Mouse (Mus musculus) spleen, adult 12 weeks (tissue): ENCODE results near the gene Hist1h2bj.
A peak's percentile ranks its signal among the peaks of the same experiment; 100 is the strongest.

Source experiments
- DNase-seq: peaks from one replicate; pipeline ENCODE4 v3.0.0; 2022; ENCODE audit warnings: low spot score

Gene Hist1h2bj

GRCm38 (mm10) chr13:22015479-22016450, 27.2 kb upstream of the Hist1h2bj start:
- DNase-seq = peak; percentile 82

DNA sequence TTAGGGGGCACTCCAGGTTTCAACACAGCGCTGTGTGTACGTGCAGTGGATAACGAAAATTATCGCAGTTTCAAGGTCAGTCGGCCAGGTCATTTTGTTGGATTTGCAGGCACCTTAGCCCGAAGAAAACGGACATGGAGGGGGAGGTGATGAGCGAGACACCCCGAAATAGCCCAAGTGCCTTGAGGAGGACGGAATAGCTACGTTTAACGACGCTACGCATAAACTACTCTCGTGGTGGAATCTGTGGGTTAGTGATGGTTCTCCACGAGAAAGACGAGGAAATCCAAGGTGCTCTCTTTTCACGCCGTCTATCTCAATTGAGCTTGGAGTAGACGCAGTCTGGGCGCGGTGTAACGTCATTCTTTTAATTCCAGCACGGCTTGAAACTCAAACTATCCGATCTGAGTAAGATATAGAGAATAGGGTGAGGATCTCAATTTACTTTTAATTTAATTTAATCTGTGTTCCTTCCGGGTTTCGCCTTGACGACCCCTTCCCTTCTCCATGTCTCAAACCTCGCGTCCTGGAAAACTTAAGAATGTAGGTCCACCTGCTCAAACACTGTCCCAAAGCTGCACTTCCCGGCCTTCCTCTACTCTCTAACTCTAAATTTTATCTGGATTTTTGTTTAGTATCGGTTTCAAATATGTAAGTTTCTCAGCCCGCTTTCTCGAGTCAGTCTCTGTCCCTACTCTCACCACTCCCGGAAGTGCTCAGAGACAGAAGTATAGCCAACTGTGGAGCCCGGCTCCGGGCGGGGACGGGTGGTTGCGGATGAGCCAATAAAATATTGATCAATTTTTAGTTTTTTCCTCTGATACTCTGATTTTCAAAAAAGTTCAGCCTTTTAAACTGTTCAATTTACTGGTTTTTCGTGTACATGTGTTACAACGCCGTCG, 22.8 kb upstream of the Hist1h2bj start:
- DNase-seq = peak; percentile 46

GRCm38 (mm10) chr13:22020901-22021339, 22.1 kb upstream of the Hist1h2bj start:
- DNase-seq = peak; percentile 63

DNA sequence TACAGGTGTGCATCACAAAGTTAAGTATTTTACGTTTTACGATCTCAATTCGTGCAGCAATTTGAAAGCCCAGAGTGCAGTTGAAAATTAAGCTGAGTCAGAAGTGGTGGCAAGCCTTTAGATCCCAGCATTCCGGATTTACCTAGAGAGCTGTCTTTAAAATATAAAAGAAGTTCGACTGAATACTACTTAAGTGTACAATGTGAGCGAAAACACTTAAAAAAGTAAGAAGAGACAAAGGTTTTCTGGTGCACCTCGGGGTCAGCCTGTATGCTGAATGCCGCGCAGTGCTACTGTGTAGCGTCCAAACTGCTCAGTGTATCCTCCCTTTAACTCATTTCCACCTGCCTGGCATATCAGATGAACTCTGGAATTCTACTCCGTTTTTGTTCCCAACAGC, 21.4 kb upstream of the Hist1h2bj start:
- DNase-seq = no peak

DNA sequence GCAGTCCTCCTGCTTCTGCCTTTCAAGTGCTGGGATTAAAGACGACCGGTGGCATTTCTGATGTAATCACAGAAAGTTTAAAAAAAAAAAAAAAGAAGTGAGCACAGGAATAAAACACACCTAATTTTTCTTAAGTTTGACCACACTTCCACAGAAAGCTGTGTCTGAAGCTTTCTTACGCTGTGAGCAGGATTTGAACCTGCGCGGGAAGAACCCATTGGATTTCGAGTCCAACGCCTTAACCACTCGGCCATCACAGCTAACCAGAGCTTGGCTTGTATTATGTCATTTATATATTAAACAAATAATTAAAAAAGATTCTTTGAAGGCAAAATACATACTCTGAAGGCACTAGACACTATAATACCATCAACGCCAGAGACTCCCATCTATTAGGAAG, 20.8 kb upstream of the Hist1h2bj start:
- peak; percentile 73 for DNase-seq

GRCm38 (mm10) chr13:22026058-22027031, 16.7 kb upstream of the Hist1h2bj start:
- peak; percentile 79 for DNase-seq

GRCm38 (mm10) chr13:22028673-22029460, 14.1 kb upstream of the Hist1h2bj start:
- peak; percentile 92 for DNase-seq

- DNase-seq = no peak
Measured at GRCm38 (mm10) chr13:22029928-22030327, 13.1 kb upstream of the Hist1h2bj start.

DNA sequence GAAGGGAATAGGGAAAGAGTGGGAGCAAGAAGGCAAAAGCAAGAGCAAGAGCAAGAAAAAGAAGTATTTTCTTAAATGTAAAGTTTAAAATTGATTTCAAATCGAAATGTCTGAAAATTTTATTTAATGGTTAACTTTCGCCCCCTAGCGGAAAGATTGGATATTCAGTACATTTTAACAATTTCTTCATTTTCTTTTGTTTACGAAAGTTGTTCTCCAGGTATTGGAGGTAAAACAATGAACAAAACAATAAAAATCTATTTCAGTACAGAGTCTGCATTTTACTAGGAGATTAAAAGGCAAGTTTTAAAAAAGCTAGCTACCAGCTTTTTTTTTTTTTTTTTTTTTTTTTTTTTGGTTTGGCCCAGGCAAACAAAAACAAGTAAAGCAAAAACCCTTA, 12.5 kb upstream of the Hist1h2bj start:
- no peak for DNase-seq

DNA sequence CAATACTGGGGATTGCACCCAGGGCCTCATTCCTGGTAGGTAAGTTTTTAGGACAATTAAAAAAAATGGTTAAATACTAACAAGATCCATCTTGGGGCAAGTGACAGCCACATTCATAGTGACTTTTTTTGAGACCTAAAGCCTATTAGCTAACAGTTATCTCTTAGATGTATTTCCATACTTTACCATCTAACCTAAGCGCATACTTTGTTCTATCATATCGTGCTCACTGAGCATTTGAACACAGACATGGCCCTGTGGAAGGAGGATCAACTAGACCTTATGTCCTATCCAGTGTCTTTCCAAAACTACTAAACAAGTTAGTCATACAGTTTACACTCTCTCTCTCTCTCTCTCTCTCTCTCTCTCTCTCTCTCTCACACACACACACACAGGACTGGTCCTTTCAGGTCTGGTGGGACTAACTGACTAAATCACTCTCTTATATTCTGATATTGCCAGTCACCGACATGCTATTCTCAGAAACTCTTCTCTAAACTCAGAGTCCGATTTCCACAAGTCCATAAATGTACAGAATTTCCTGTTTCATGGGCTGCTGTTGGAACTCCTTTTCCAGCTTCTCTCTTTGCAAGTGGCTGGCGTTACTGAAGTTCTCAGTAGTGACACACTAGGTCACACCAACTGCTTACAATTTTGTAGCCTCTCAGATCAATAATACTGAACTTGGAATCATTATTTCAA, 9.1 kb upstream of the Hist1h2bj start:
- DNase-seq = no peak

DNA sequence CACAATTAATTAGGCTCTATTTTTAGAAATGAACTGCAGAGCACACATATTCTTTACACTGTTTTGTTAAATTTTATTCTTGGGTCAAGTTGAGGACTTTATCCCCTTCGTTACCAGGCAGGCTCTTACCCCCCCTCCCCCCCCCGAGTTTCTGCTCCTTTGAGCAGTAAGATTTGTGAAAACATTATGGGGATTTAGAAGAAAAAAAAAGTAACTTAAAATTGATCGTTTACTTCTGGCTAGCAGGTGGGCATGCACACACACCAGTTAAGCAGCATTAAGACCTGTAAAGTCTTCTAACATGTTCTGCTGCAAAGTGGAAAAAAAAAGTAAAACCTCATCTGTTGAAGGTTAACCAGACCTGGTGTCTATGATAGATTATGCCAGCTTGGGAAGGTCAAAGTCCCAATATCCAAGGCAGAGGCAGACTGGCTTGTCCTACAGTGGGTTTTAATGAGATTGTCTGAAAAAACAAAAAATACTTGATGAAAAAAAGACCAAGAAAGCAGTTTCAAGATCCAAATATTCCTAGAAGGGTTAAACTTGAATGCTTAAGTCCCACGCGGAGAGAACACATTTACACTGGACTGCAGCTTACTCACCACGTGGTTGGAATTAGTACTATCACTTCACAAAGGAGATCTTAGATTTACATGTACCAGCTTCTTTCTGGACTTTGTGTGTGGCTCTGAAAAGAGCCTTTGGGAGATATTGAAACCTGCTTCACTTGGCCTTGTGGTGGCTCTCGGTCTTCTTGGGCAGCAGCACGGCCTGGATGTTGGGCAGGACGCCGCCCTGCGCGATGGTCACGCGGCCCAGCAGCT, 8.4 kb upstream of the Hist1h2bj start:
- DNase-seq = no peak

DNA sequence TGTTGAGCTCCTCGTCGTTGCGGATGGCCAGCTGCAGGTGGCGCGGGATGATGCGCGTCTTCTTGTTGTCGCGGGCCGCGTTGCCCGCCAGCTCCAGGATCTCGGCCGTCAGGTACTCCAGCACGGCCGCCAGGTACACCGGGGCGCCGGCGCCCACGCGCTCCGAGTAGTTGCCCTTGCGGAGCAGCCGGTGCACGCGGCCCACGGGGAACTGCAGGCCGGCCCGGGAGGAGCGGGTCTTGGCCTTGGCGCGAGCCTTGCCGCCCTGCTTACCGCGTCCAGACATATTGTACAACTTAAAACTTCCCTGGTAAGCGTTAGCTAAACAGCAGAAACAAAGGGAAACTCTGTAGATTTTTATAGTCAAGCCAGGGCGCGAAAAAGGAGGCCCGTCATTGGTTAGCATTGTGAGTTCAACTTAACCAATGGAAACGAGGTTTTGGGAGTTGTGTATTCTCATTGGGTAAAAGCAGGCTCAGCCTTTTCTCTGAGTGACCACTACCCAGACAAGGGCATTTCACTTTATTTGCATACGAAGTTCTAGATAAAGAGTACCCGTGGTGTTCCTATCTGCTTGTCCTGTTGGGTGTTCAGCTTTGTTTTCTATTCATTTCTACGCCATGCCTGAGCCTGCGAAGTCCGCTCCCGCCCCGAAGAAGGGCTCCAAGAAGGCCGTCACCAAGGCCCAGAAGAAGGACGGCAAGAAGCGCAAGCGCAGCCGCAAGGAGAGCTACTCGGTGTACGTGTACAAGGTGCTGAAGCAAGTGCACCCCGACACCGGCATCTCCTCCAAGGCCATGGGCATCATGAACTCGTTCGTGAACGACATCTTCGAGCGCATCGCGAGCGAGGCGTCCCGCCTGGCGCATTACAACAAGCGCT, 7.5 kb upstream of the Hist1h2bj start, which contains the start of the genes Hist1h2ah and Hist1h2bk:
Gene Hist1h2ah (minus strand): TSS at position 302 of the 882 bp plus-strand sequence.
Gene Hist1h2bk (plus strand): TSS at position 604 of the 882 bp plus-strand sequence.
- DNase-seq = peak; percentile 81

DNA sequence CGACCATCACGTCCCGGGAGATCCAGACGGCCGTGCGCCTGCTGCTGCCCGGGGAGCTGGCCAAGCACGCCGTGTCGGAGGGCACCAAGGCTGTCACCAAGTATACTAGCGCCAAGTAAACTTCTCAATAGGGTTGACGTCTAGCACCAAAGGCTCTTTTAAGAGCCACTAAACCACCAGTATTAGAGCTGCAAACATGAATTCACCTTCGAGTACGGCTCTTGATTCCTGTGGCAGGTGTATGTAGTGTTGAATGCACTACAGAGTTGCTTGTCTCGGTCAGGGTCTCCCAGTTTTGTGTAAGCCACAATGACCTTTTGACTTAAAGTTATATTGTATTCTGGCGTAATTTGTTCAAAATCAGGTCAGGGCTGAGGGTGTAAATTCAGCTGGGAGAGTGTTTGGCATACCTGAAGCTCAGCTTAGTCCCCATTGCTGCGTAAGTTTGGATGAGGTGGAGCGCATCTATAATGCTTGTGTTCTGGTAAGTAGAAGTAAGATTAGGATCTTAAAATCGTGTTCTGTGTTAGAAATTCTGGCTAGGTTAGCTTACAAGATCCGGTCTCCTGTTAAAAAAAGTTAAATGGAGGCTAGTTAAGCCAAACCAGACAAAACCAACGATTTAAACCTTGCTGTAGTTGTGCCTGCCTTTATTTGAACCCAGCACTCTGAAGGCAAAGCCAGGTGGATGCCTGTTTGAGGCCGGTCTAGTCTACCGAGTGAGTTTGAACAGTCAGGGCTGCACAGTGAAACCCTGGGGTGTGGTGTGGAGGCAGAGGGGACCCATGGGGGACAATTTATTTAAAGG, 6.7 kb upstream of the Hist1h2bj start:
- peak; percentile 60 for DNase-seq

DNA sequence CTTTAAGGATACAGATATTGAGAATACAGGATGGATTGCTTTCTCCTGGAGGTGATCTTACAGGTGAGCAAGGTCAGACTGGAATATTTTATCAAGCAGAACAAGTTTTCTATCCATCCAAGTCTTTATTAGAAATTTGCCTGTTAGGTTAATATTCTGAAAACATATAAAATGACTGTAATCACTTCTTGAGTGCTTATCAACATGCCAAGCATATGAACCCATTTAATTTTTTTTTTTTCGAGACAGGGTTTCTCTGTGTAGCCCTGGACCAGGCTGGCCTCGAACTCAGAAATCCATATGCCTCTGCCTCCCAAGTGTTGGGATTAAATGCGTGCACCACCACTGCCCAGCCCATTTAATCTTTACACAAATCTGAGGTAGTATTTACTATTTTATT, 6.0 kb upstream of the Hist1h2bj start:
- no peak for DNase-seq

GRCm38 (mm10) chr13:22037415-22037814, 5.6 kb upstream of the Hist1h2bj start:
- DNase-seq = no peak

- no peak for DNase-seq
Measured at GRCm38 (mm10) chr13:22039364-22039763, 3.6 kb upstream of the Hist1h2bj start.

- no peak for DNase-seq
Measured at GRCm38 (mm10) chr13:22039951-22040463, 3.0 kb upstream of the Hist1h2bj start.
